Mouse (Mus musculus) left cerebral cortex, postnatal 36 days (tissue): Measurements from ENCODE around the gene Tmem255b. TPM values are rescaled to one million over a fixed set of nuclear protein-coding genes. Genes with fewer than 3 reads are reported as not detected.

Experiments
- DNase-seq, 2 experiments: peaks; one replicate each; pipeline ENCODE4 v3.0.0; 2021 to 2022; ENCODE audit warnings: low spot score in 2 of 2, mixed read lengths in 1 of 2
- intact Hi-C: fragments of 180-260 bp; cut with DNase I; formaldehyde crosslinking; loops from one replicate; pipeline ENCODE4 v1.15.1; 2025
- total RNA-seq, 2 experiments: library from RNA; stranded (reverse); gene quantifications; 2 replicates each; pipeline ENCODE4 v1.2.3; 2021

The Tmem255b gene
- total RNA-seq, 2 experiments from 2014 or later = 4.7 to 5.4 TPM

- intact Hi-C loops = no loop called here
- DNase-seq = no peak
Measured at GRCm38 (mm10) chr8:13516728-13517127, 81.7 kb downstream of the Tmem255b start.

GRCm38 (mm10) chr8:13517284-13517781 is 82.3 kb downstream of the Tmem255b start:
- DNase-seq = no peak
- intact Hi-C loops = no loop called here

Other genes with a start within 250 kb of the Tmem255b start
- 1 to 10 TPM; 4.8 to 5.5 TPM for gene Grtp1, start 234.6 kb upstream of the Tmem255b start, total RNA-seq
- gene Adprhl1, start 181.0 kb upstream of the Tmem255b start, total RNA-seq = 1 to 10 TPM; 1.2 to 1.4 TPM
- 10 to 100 TPM; 37.0 to 38.4 TPM for gene Dcun1d2, start 147.1 kb upstream of the Tmem255b start, total RNA-seq
- 10 to 100 TPM; 49.8 to 50.7 TPM for gene Tmco3, start 147.0 kb upstream of the Tmem255b start, total RNA-seq
- 10 to 100 TPM; 55.8 to 69.5 TPM for gene Tfdp1, start 96.4 kb upstream of the Tmem255b start, total RNA-seq
- not detected for gene Atp4b, start 38.4 kb upstream of the Tmem255b start, total RNA-seq
- gene Grk1, start 30.1 kb upstream of the Tmem255b start, total RNA-seq = not detected
- 100 to 1,000 TPM in 1 of 2 experiments, 10 to 100 TPM in 1; 98.8 to 117 TPM for gene Gas6, start 59.3 kb downstream of the Tmem255b start, total RNA-seq
- not detected for gene 1700029H14Rik, start 127.3 kb downstream of the Tmem255b start, total RNA-seq
- gene Rasa3, start 242.4 kb downstream of the Tmem255b start, total RNA-seq = 10 to 100 TPM; 57.0 to 62.5 TPM